Mouse (Mus musculus): ENCODE results near the gene Slamf9. TPM values are rescaled to one million over a fixed set of nuclear protein-coding genes. Genes with fewer than 3 reads are reported as not detected.
A peak's percentile ranks its signal among the peaks of the same experiment; 100 is the strongest.

The Slamf9 gene
- polyA plus RNA-seq, 1 experiment from 2014 or later: 1.0 TPM

- Histone ChIP-seq H3K4me1 (ENCODE audit: control insufficient read depth, low read depth, low read length) (peaks cover 3% of the 10 kb centered on the region; the same call in 1 of the 2 replicates), H3K4me3 (ENCODE audit: low read depth, low read length) (no peak overlapping the region), H3K27me3 (ENCODE audit: control insufficient read depth, insufficient read depth, low read depth, low read length) (no peaks in the 10 kb centered on the region), H3K36me3 (ENCODE audit: control insufficient read depth, insufficient read depth) (no peaks in the 10 kb centered on the region), H3K4me2 (ENCODE audit: low read depth, low read length) (no peak overlapping the region), H3K27ac (ENCODE audit: low read length) (no peak overlapping the region), H3K9me3 (replicated peaks; ENCODE audit: control insufficient read depth, low read length) (no peaks in the 10 kb centered on the region), H3K9ac (ENCODE audit: low read depth, low read length) (no peak overlapping the region)
- WGBS (ENCODE audit: insufficient replicate concordance): 21% methylated on average over 8 of the region's 8 CpGs
- no peak for ATAC-seq (ENCODE audit: low read depth)
These were observed 5.2 kb upstream of the Slamf9 start for GRCm38 (mm10) chr1:172469810-172470448.

GRCm38 (mm10) chr1:172472909-172473308 is 2.2 kb upstream of the Slamf9 start:
- Histone ChIP-seq H3K4me3 (ENCODE audit: low read depth, low read length) (no peak overlapping the region), H3K27me3 (ENCODE audit: control insufficient read depth, insufficient read depth, low read depth, low read length) (no peaks in the 10 kb centered on the region), H3K36me3 (ENCODE audit: control insufficient read depth, insufficient read depth) (no peaks in the 10 kb centered on the region), H3K9ac (ENCODE audit: low read depth, low read length) (no peak overlapping the region), H3K9me3 (replicated peaks; ENCODE audit: control insufficient read depth, low read length) (no peaks in the 10 kb centered on the region), H3K27ac (ENCODE audit: low read length) (no peak overlapping the region), H3K4me2 (ENCODE audit: low read depth, low read length) (no peak overlapping the region), H3K4me1 (ENCODE audit: control insufficient read depth, low read depth, low read length) (peaks cover 6% of the 10 kb centered on the region; the same call in 1 of the 2 replicates)
- ATAC-seq (ENCODE audit: low read depth): no peak

GRCm38 (mm10) chr1:172474196-172474595 is 962 bp upstream of the Slamf9 start:
- no peak overlapping the region for H3K4me2 ChIP-seq (ENCODE audit: low read depth, low read length)
- H3K27ac ChIP-seq (ENCODE audit: low read length): no peak overlapping the region
- H3K27me3 ChIP-seq (ENCODE audit: control insufficient read depth, insufficient read depth, low read depth, low read length): no peaks in the 10 kb centered on the region
- no peaks in the 10 kb centered on the region for H3K9me3 ChIP-seq (replicated peaks; ENCODE audit: control insufficient read depth, low read length)
- H3K36me3 ChIP-seq (ENCODE audit: control insufficient read depth, insufficient read depth): no peaks in the 10 kb centered on the region
- H3K4me1 ChIP-seq (ENCODE audit: control insufficient read depth, low read depth, low read length): peaks cover 6% of the 10 kb centered on the region; the same call in 1 of the 2 replicates
- no peak overlapping the region for H3K4me3 ChIP-seq (ENCODE audit: low read depth, low read length)
- ATAC-seq (ENCODE audit: low read depth): no peak
- 65% methylated on average over 3 of the region's 3 CpGs for WGBS (ENCODE audit: insufficient replicate concordance)
- no peak overlapping the region for H3K9ac ChIP-seq (ENCODE audit: low read depth, low read length)

GRCm38 (mm10) chr1:172478020-172478419 is 2.9 kb downstream of the Slamf9 start:
- WGBS (ENCODE audit: insufficient replicate concordance): 24% methylated on average over 5 of the region's 5 CpGs
- Histone ChIP-seq H3K9me3 (replicated peaks; ENCODE audit: control insufficient read depth, low read length) (no peaks in the 10 kb centered on the region), H3K27ac (ENCODE audit: low read length) (no peak overlapping the region), H3K36me3 (ENCODE audit: control insufficient read depth, insufficient read depth) (no peaks in the 10 kb centered on the region), H3K4me2 (ENCODE audit: low read depth, low read length) (no peak overlapping the region), H3K27me3 (ENCODE audit: control insufficient read depth, insufficient read depth, low read depth, low read length) (peaks cover 15% of the 10 kb centered on the region), H3K4me1 (ENCODE audit: control insufficient read depth, low read depth, low read length) (peaks cover 8% of the 10 kb centered on the region), H3K9ac (ENCODE audit: low read depth, low read length) (no peak overlapping the region), H3K4me3 (ENCODE audit: low read depth, low read length) (no peak overlapping the region)
- no peak for ATAC-seq (ENCODE audit: low read depth)

- Histone ChIP-seq H3K27ac (ENCODE audit: low read length) (no peak overlapping the region), H3K9ac (ENCODE audit: low read depth, low read length) (no peak overlapping the region), H3K9me3 (replicated peaks; ENCODE audit: control insufficient read depth, low read length) (no peaks in the 10 kb centered on the region), H3K27me3 (ENCODE audit: control insufficient read depth, insufficient read depth, low read depth, low read length) (peaks cover 15% of the 10 kb centered on the region), H3K36me3 (ENCODE audit: control insufficient read depth, insufficient read depth) (no peaks in the 10 kb centered on the region), H3K4me1 (ENCODE audit: control insufficient read depth, low read depth, low read length) (peaks cover 4% of the 10 kb centered on the region), H3K4me3 (ENCODE audit: low read depth, low read length) (no peak overlapping the region), H3K4me2 (ENCODE audit: low read depth, low read length) (no peak overlapping the region)
- WGBS (ENCODE audit: insufficient replicate concordance): 61% methylated on average over 4 of the region's 4 CpGs
- ATAC-seq (ENCODE audit: low read depth): no peak
These were observed 5.2 kb downstream of the Slamf9 start for GRCm38 (mm10) chr1:172480376-172480775.

- peak overlapping the region; percentile 60 for H3K4me2 ChIP-seq (ENCODE audit: low read depth, low read length)
- peaks cover 2% of the 10 kb centered on the region for H3K4me1 ChIP-seq (ENCODE audit: control insufficient read depth, low read depth, low read length)
- no peak overlapping the region for H3K9ac ChIP-seq (ENCODE audit: low read depth, low read length)
- H3K4me3 ChIP-seq (ENCODE audit: low read depth, low read length): no peak overlapping the region; the same call in 1 of the 2 replicates
- H3K9me3 ChIP-seq (replicated peaks; ENCODE audit: control insufficient read depth, low read length): no peaks in the 10 kb centered on the region
- ATAC-seq (ENCODE audit: low read depth): no peak
- 14% methylated on average over 13 of the region's 13 CpGs for WGBS (ENCODE audit: insufficient replicate concordance)
- peaks cover 15% of the 10 kb centered on the region for H3K27me3 ChIP-seq (ENCODE audit: control insufficient read depth, insufficient read depth, low read depth, low read length)
- H3K36me3 ChIP-seq (ENCODE audit: control insufficient read depth, insufficient read depth): no peaks in the 10 kb centered on the region
- no peak overlapping the region for H3K27ac ChIP-seq (ENCODE audit: low read length)
These were observed 6.0 kb downstream of the Slamf9 start for GRCm38 (mm10) chr1:172481111-172481510.

GRCm38 (mm10) chr1:172481540-172482280 is 6.6 kb downstream of the Slamf9 start, which contains the start of gene Igsf9:
Gene Igsf9 (plus strand): TSS chr1:172481788.
- H3K9ac ChIP-seq (ENCODE audit: low read depth, low read length): peak within 1 kb of the TSS; percentile 17; the same call in 1 of the 2 replicates
- H3K4me2 ChIP-seq (ENCODE audit: low read depth, low read length): peak within 1 kb of the TSS; percentile 60
- no peaks in the 10 kb centered on the region for H3K36me3 ChIP-seq (ENCODE audit: control insufficient read depth, insufficient read depth)
- peak; percentile 87 for ATAC-seq (ENCODE audit: low read depth)
- peak within 1 kb of the TSS; percentile 28; the same call in 1 of the 2 replicates for H3K27ac ChIP-seq (ENCODE audit: low read length)
- peaks cover 15% of the 10 kb centered on the region for H3K27me3 ChIP-seq (ENCODE audit: control insufficient read depth, insufficient read depth, low read depth, low read length)
- peaks cover 2% of the 10 kb centered on the region for H3K4me1 ChIP-seq (ENCODE audit: control insufficient read depth, low read depth, low read length)
- WGBS (ENCODE audit: insufficient replicate concordance): under 1% methylated on average over 38 of the region's 38 CpGs
- H3K9me3 ChIP-seq (replicated peaks; ENCODE audit: control insufficient read depth, low read length): no peaks in the 10 kb centered on the region
- peak within 1 kb of the TSS; percentile 47 for H3K4me3 ChIP-seq (ENCODE audit: low read depth, low read length)

GRCm38 (mm10) chr1:172482518-172483360 is 7.6 kb downstream of the Slamf9 start:
- no peak; the same call in 1 of the 2 replicates for ATAC-seq (ENCODE audit: low read depth)
- Histone ChIP-seq H3K9ac (ENCODE audit: low read depth, low read length) (no peak overlapping the region), H3K4me2 (ENCODE audit: low read depth, low read length) (peak overlapping the region; percentile 60), H3K27me3 (ENCODE audit: control insufficient read depth, insufficient read depth, low read depth, low read length) (peaks cover 15% of the 10 kb centered on the region), H3K27ac (ENCODE audit: low read length) (no peak overlapping the region), H3K4me1 (ENCODE audit: control insufficient read depth, low read depth, low read length) (peaks cover 2% of the 10 kb centered on the region), H3K4me3 (ENCODE audit: low read depth, low read length) (peak overlapping the region; percentile 47), H3K36me3 (ENCODE audit: control insufficient read depth, insufficient read depth) (no peaks in the 10 kb centered on the region), H3K9me3 (replicated peaks; ENCODE audit: control insufficient read depth, low read length) (no peaks in the 10 kb centered on the region)
- 19% methylated on average over 12 of the region's 12 CpGs for WGBS (ENCODE audit: insufficient replicate concordance)

Data from liver, embryonic 16.5 days (tissue).